Mouse (Mus musculus) heart, postnatal 4 days (tissue): Measurements from ENCODE around the gene Prss8. TPM values are rescaled to one million over a fixed set of nuclear protein-coding genes. Genes with fewer than 3 reads are reported as not detected.
A peak's percentile ranks its signal among the peaks of the same experiment; 100 is the strongest.

Experiments used
- DNase-seq: peaks from one replicate; pipeline ENCODE4 v3.0.0; 2021
- total RNA-seq, 2 experiments: library from RNA; stranded (reverse); gene quantifications; 2 replicates each; pipeline ENCODE4 v1.2.3; 2021

The Prss8 gene
- total RNA-seq, 2 experiments from 2014 or later, result not detected

DNA sequence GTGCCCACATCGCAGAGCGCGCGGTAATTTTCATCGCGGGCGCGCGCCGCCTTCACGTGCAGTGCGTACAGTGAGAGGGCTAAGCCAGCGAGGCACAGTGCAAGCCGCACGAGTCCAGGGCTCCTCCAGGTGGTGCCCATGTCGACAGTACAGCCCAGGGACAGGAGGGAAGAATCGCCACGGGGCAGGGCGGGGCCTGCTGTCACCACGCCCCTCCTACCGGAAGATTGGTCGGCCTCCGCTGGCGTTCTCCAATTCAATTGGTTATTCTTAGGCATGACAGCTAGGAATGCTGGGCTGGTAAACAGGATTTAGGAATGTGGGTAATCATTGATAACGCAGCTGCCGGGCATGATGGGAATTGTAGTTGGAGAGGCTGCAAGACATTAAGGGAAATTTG, 34.5 kb downstream of the Prss8 start, which contains the start of the genes Gm21974 and Vkorc1:
TSS of gene Gm21974 (minus strand) at position 13 of the 400 bp plus-strand sequence.
TSS of gene Vkorc1 (minus strand) at position 176 of the 400 bp plus-strand sequence.
- peak; percentile 95 for DNase-seq

DNA sequence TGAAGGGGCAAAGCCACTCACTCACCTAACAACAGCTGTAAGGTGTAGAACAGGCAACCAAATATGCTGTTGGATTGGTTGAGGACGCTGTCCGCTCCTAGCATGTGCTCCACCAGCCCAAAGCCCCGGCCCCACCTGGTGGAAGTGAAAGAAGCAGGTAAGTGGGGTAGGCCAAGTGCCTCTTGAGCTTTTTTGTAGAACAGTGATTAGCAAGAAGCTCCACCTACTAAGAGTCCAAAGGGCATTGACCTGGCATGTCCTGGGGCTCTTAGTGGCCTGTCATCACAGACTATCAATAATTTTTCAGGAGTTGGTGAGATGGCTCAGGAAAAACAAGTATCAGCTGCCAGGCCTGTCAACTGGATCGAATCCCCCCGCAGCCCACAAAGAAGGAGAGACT, 35.4 kb downstream of the Prss8 start:
- no peak for DNase-seq

DNA sequence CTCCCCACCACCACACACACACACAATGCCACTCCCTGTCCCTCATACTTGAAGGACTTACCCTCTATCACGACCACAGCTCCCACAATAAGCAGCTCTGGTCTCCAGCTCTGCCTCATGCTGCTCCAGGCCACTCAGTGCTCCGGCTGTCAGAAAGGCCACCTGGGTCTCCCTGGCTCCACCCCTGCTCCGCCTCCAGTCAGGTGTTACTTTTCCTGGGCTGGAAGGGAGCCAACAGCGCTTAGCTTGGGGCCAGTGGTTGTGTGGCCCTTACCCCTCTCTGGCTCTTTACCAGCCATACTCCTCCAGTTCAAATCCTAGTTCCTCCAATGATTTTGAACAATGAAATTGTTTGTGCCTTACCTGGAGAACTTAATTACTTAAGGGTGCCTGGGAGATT, 39.1 kb downstream of the Prss8 start, which contains the start of gene Prss53:
TSS of gene Prss53 (minus strand) at position 173 of the 400 bp plus-strand sequence.
- no peak for DNase-seq

- no peak for DNase-seq
Measured at GRCm38 (mm10) chr7:127888821-127889220, 41.1 kb downstream of the Prss8 start.

DNA sequence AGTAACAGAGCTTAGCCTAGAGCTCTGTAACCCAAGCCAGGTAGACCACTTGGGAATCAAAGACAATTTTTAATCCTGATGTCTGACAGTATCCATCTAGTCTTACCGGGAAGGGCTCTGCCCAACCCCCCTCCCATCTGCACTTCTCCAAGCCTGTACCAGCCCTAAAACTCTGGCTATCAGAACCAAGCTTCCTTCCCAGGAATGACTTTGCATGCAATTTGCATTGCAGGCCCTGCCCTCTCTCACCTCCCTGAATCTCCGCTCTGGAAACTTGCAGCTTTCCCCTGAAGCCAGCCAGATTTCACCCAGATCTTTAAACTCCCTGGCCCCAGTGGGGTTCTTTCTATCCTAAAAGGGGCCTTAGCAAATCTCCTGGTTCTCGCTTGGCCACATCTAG, 42.1 kb downstream of the Prss8 start:
- no peak for DNase-seq

GRCm38 (mm10) chr7:127887191-127887590, 42.7 kb downstream of the Prss8 start:
- DNase-seq, result no peak

GRCm38 (mm10) chr7:127886551-127886950, 43.4 kb downstream of the Prss8 start:
- no peak for DNase-seq

DNA sequence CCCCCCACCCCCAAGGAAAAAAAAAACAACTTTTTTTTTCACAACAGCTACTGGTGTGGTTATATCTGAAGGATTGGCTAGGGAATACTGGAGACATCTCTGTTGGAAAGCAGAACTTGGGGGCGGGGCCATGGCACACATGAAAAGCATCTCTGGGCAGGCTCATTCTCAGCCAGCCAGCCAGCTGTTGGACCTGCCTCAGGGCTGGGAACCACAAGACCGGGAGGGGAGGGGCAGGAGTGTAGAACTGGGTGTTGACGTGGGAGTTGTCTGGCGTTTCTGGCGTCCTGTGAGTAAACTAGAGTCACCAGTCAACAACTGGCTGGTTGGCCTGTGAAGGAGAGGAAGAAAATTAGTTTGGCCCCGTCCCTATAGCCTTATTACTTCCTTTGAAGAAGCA, 44.0 kb downstream of the Prss8 start:
- peak; percentile 73 for DNase-seq

- no peak for DNase-seq
Measured at GRCm38 (mm10) chr7:127880431-127880830, 49.5 kb downstream of the Prss8 start.

- no peak for DNase-seq
Measured at GRCm38 (mm10) chr7:127879301-127879700, 50.6 kb downstream of the Prss8 start.

DNA sequence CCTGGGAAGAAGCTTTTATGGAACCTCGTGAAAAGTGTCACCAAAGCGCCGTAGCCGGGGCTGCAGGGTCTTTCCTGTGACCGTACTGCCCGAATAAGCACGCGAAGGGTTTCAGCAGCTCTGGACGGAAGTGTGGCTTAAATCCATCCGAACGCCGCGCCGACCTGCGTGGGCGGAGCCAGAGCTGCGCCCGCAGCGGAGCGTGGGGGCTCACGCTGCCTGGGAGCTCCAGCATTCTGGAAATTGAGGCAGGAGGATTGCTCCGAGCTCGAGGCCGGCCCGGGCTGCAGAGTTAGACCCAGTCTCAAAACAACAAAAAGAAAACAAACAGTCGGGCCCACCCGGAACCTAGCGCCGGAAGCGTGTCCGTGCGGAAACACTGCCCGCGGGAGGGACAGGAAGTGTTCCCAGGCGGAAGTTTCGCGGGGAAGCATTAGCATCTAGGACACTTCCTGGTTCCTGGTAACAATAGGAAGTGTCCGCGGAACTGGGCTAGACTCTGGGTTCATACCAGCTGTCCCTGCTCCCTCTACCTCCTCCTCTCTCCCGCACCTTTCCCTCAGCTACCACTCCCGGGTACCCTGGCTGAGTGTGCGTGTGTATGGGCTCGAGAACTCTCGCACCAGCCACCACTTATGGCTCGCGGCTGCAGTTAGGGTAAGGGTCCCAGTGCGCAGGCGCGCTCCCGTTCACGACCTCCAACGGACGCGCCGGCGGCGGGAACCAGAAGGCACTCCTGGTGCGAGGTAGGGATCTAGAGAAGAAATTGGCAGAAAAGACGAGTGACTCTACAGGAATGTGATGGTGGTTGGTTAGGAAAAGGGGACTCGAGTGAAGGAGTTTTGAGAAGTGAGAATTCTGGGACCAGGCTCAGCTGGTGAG, 53.2 kb downstream of the Prss8 start, which contains the start of gene Zfp668:
TSS of gene Zfp668 (minus strand) at position 362 of the 882 bp plus-strand sequence.
- DNase-seq, result peak; percentile 93

DNA sequence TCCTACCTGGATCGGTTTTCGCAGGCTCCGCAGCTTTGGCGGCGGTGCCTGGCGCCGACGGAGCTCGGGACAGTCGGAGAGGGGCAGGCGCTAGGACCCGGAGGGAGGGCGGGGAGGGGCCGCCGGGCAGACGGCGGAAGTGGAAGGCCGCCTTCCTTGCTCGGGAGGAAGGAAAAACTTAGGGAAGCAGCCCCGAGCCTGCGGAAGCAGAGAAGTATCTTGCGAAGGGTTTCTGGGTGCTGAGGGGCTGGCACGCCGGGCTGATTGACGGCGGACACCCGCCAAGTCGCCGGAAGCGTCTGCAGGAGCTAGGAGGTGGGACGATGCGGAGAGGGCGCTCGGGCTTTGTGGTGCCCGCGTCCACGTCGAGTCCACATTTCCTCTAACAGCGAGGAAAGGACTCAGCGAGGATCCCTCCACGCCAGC, 53.9 kb downstream of the Prss8 start, which contains the start of gene Zfp646:
TSS of gene Zfp646 (plus strand) at position 181 of the 426 bp plus-strand sequence.
- peak; percentile 76 for DNase-seq

Other genes starting within 250 kb of the Prss8 start
- gene Bcl7c, start 221.2 kb downstream of the Prss8 start, total RNA-seq, result 10 to 100 TPM; 67.6 to 71.1 TPM
- gene Ctf1, start 217.4 kb downstream of the Prss8 start, total RNA-seq, result 1 to 10 TPM; 3.4 to 4.0 TPM
- gene Ctf2, start 197.9 kb downstream of the Prss8 start, total RNA-seq, result not detected
- 1 to 10 TPM; 6.0 TPM for gene Fbxl19, start 185.6 kb downstream of the Prss8 start, total RNA-seq
- 10 to 100 TPM; 14.7 to 14.8 TPM for gene Orai3, start 160.3 kb downstream of the Prss8 start, total RNA-seq
- 10 to 100 TPM; 30.8 to 32.0 TPM for gene Setd1a, start 153.4 kb downstream of the Prss8 start, total RNA-seq
- 1 to 10 TPM; 3.0 to 3.2 TPM for gene Gm49388, start 144.5 kb downstream of the Prss8 start, total RNA-seq
- gene Hsd3b7, start 129.5 kb downstream of the Prss8 start, total RNA-seq, result 10 to 100 TPM in 1 of 2 experiments, 1 to 10 TPM in 1; 9.6 to 10.3 TPM
- 10 to 100 TPM; 67.1 to 75.3 TPM for gene Stx4a, start 105.8 kb downstream of the Prss8 start, total RNA-seq
- 1 to 10 TPM in 1 of 2 experiments, under 1 TPM in 1; 0.90 to 1.2 TPM for gene Stx1b, start 105.6 kb downstream of the Prss8 start, total RNA-seq
- gene Zfp646, start 53.9 kb downstream of the Prss8 start, total RNA-seq, result 10 to 100 TPM; 24.3 to 25.2 TPM
- 1 to 10 TPM; 7.7 to 8.9 TPM for gene Zfp668, start 53.3 kb downstream of the Prss8 start, total RNA-seq
- gene Prss53, start 39.1 kb downstream of the Prss8 start, total RNA-seq, result 1 to 10 TPM in 1 of 2 experiments, under 1 TPM in 1; 0.88 to 1.1 TPM
- not detected for gene Gm21974, start 34.6 kb downstream of the Prss8 start, total RNA-seq
- gene Vkorc1, start 34.5 kb downstream of the Prss8 start, total RNA-seq, result 10 to 100 TPM; 30.3 to 32.0 TPM
- gene Bckdk, start 26.0 kb downstream of the Prss8 start, total RNA-seq, result 100 to 1,000 TPM; 102 to 113 TPM
- 10 to 100 TPM; 13.0 to 13.9 TPM for gene Kat8, start 17.6 kb downstream of the Prss8 start, total RNA-seq
- 1 to 10 TPM; 4.0 to 4.8 TPM for gene Prss36, start 16.6 kb upstream of the Prss8 start, total RNA-seq
- 100 to 1,000 TPM; 402 to 429 TPM for gene Fus, start 37.4 kb upstream of the Prss8 start, total RNA-seq
- gene Pycard, start 63.8 kb upstream of the Prss8 start, total RNA-seq, result 10 to 100 TPM; 28.1 to 31.9 TPM
- 10 to 100 TPM; 66.9 to 69.8 TPM for gene Trim72, start 73.8 kb upstream of the Prss8 start, total RNA-seq
- gene Itgam, start 132.5 kb upstream of the Prss8 start, total RNA-seq, result 1 to 10 TPM; 1.8 to 2.5 TPM
- gene Gm49368, start 132.6 kb upstream of the Prss8 start, total RNA-seq, result not detected
- gene Itgax, start 199.4 kb upstream of the Prss8 start, total RNA-seq, result under 1 TPM; 0.09 to 0.19 TPM
- gene Itgad, start 224.3 kb upstream of the Prss8 start, total RNA-seq, result under 1 TPM in 1 of 2 experiments, not detected in 1; 0.56 TPM